Comparison of ENCODE assay signal across 17 mouse cellular contexts in genomic region chr7:138246684-138247083, GRCm38 (mm10).
DNase-seq lines count a peak whose midpoint lies in the region; ATAC-seq lines count a peak whose summit lies in the region.
"Had no signal": no experiment of that assay in that cellular context is flagged by ENCODE, and none has a peak within 500 bp of the region (broad histone marks: within the 10 kb centered on the region; RNA-seq: fewer than 3 reads in every experiment).

No protein-coding gene starts in this region.

- H3K9ac ChIP-seq in forebrain, embryonic 14.5 days (ENCODE audit: low read length) = no peak overlapping the region
- H3K9ac ChIP-seq in forebrain, embryonic 13.5 days = no peak overlapping the region
- no peak overlapping the region for H3K9ac ChIP-seq in embryonic facial prominence, embryonic 15.5 days
- H3K9ac ChIP-seq: kidney, embryonic 15.5 days; neural tube, embryonic 12.5 days had no signal

- H3K4me2 ChIP-seq in forebrain, embryonic 14.5 days (ENCODE audit: low read length) = no peak overlapping the region
- no peak overlapping the region for H3K4me2 ChIP-seq in forebrain, embryonic 13.5 days
- no peak overlapping the region for H3K4me2 ChIP-seq in embryonic facial prominence, embryonic 15.5 days (replicated peaks)
- H3K4me2 ChIP-seq: heart, embryonic 11.5 days; kidney, embryonic 15.5 days; liver, embryonic 11.5 days; neural tube, embryonic 12.5 days had no signal

- no peak overlapping the region for H3K27ac ChIP-seq in forebrain, embryonic 14.5 days (ENCODE audit: low read depth, low read length)
- H3K27ac ChIP-seq in forebrain, embryonic 13.5 days = no peak overlapping the region
- H3K27ac ChIP-seq in embryonic facial prominence, embryonic 15.5 days (replicated peaks) = no peak overlapping the region
- H3K27ac ChIP-seq: kidney, embryonic 15.5 days; layer of hippocampus, adult 2 months; neural tube, embryonic 12.5 days had no signal

- H3K4me3 ChIP-seq in forebrain, embryonic 14.5 days (ENCODE audit: low read depth, low read length) = no peak overlapping the region
- no peak overlapping the region for H3K4me3 ChIP-seq in forebrain, embryonic 13.5 days
- no peak overlapping the region for H3K4me3 ChIP-seq in embryonic facial prominence, embryonic 15.5 days (replicated peaks)
- H3K4me3 ChIP-seq: kidney, embryonic 15.5 days; layer of hippocampus, adult 2 months; neural tube, embryonic 12.5 days had no signal

- no peaks in the 10 kb centered on the region for H3K9me3 ChIP-seq in forebrain, embryonic 14.5 days (replicated peaks; ENCODE audit: control insufficient read depth, low read length)
- no peaks in the 10 kb centered on the region; the same call in none of the 2 replicates for H3K9me3 ChIP-seq in forebrain, embryonic 13.5 days (replicated peaks)
- H3K9me3 ChIP-seq in embryonic facial prominence, embryonic 15.5 days (replicated peaks) = no peaks in the 10 kb centered on the region
- H3K9me3 ChIP-seq: kidney, embryonic 15.5 days; neural tube, embryonic 12.5 days had no signal

- H3K4me1 ChIP-seq in forebrain, embryonic 14.5 days (ENCODE audit: control insufficient read depth, insufficient read depth, low read length) = no peaks in the 10 kb centered on the region
- H3K4me1 ChIP-seq in forebrain, embryonic 13.5 days = no peaks in the 10 kb centered on the region
- peaks cover 11% of the 10 kb centered on the region; the same call in 1 of the 2 replicates for H3K4me1 ChIP-seq in embryonic facial prominence, embryonic 15.5 days
- H3K4me1 ChIP-seq: kidney, embryonic 15.5 days; neural tube, embryonic 12.5 days had no signal

- no peaks in the 10 kb centered on the region for H3K27me3 ChIP-seq in forebrain, embryonic 14.5 days (replicated peaks; ENCODE audit: control insufficient read depth, insufficient read depth, low read length)
- no peaks in the 10 kb centered on the region for H3K27me3 ChIP-seq in forebrain, embryonic 13.5 days
- H3K27me3 ChIP-seq in embryonic facial prominence, embryonic 15.5 days = no peaks in the 10 kb centered on the region
- H3K27me3 ChIP-seq: kidney, embryonic 15.5 days; neural tube, embryonic 12.5 days had no signal

- H3K36me3 ChIP-seq in forebrain, embryonic 14.5 days (ENCODE audit: control insufficient read depth, insufficient read depth, low read length) = no peaks in the 10 kb centered on the region
- no peaks in the 10 kb centered on the region for H3K36me3 ChIP-seq in forebrain, embryonic 13.5 days (ENCODE audit: poor library complexity, severe bottlenecking)
- H3K36me3 ChIP-seq in embryonic facial prominence, embryonic 15.5 days = no peaks in the 10 kb centered on the region
- H3K36me3 ChIP-seq: kidney, embryonic 15.5 days; neural tube, embryonic 12.5 days had no signal

- WGBS in forebrain, embryonic 14.5 days = 45% methylated on average over 2 of the region's 2 CpGs
- WGBS in forebrain, embryonic 13.5 days = 55% methylated on average over 2 of the region's 2 CpGs
- WGBS in embryonic facial prominence, embryonic 15.5 days = 16% methylated on average over 2 of the region's 2 CpGs

- ATAC-seq in forebrain, embryonic 14.5 days = no peak
- no peak for ATAC-seq in forebrain, embryonic 13.5 days
- peak; percentile 79; the same call in 1 of the 2 replicates for ATAC-seq in embryonic facial prominence, embryonic 15.5 days (ENCODE audit: insufficient number of reproducible peaks, low FRiP score, low TSS enrichment, low read depth)
- ATAC-seq in megakaryocyte progenitor cell, adult 5-6 weeks (replicated peaks; ENCODE audit: poor library complexity) = peak; percentile 41
- no peak for ATAC-seq in monocyte, adult 5-6 weeks (replicated peaks; ENCODE audit: insufficient number of reproducible peaks, low FRiP score, low TSS enrichment, poor library complexity, severe bottlenecking)
- ATAC-seq: midbrain, embryonic 16.5 days had no signal

- peak; percentile 7 for DNase-seq in forebrain, embryonic 14.5 days (ENCODE audit: low spot score)
- peak; percentile 5 to 47 for DNase-seq in lung, postnatal 4 days
- no peak for DNase-seq in lung, postnatal 14 days
- no peak for DNase-seq in thymus, adult 18-20 months
- DNase-seq: B cell, adult 2 months; gastrocnemius, postnatal 25 days; lung, postnatal 36 days had no signal

Comparison
In these comparisons a context has a peak if more than half of its experiments do, and no peak if none do; other contexts are left out.
1. DNase-seq: peak in forebrain, embryonic 14.5 days (single experiment) and lung, postnatal 4 days (2 of 2); none in lung, postnatal 14 days (single experiment) and thymus, adult 18-20 months (0 of 2).
2. ATAC-seq: peak in embryonic facial prominence, embryonic 15.5 days (single experiment) and megakaryocyte progenitor cell, adult 5-6 weeks (single experiment); none in forebrain, embryonic 14.5 days (single experiment), forebrain, embryonic 13.5 days (single experiment) and monocyte, adult 5-6 weeks (single experiment).